Mouse (Mus musculus) CD4-positive, CD25-positive, alpha-beta regulatory T cell, adult 9 weeks (primary cell): ENCODE results near the gene Acsm5. TPM values are rescaled to one million over a fixed set of nuclear protein-coding genes. Genes with fewer than 3 reads are reported as not detected.

Source experiments
- polyA plus RNA-seq: library from polyadenylated mRNA; unstranded; fragments of 100-300 nt; shearing (Covaris generic); gene quantifications from one replicate; pipeline ENCODE4 v1.2.1, GENCODE M21; 2017

Acsm5 gene
- not detected for polyA plus RNA-seq

DNA sequence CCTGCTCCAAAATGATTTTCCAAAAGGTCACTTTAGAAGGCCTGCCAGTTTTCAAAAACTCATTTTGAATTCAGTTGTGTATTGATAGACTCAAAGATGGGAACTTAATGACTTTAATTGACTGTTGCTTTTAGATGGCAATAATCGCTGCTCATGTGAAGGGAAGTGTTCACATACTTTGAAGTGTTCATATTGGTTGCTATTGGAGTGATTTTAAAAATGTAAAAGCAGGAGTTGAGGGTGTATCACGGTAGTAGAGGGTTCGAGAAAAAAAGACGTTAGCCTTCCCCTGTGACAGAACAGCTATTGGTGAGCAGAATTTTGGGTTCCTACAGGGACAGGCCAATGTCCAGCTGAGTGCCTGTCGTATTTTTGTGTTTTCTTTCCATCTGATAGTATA is at the start of gene Acsm5:
Gene Acsm5, plus strand, starts transcription at position 301 of the 400 bp plus-strand sequence.

GRCm38 (mm10) chr7:119479256-119479655 is 40.0 kb upstream of the Acsm5 start, which contains the start of gene Umod:
TSS of gene Umod (minus strand) at chr7:119479282.

GRCm38 (mm10) chr7:119523389-119523788 is 4.1 kb downstream of the Acsm5 start, which contains the start of gene Pdilt:
TSS of gene Pdilt (minus strand) at chr7:119523489.

GRCm38 (mm10) chr7:119554040-119554439 is 34.8 kb downstream of the Acsm5 start, which contains the start of gene Acsm2:
TSS of gene Acsm2 (plus strand) at chr7:119554340.

Other genes starting within 250 kb of the Acsm5 start
- not detected for gene Gp2, start 60.2 kb upstream of the Acsm5 start, polyA plus RNA-seq
- not detected for gene Umod, start 40.2 kb upstream of the Acsm5 start, polyA plus RNA-seq
- not detected for gene Pdilt, start 4.0 kb downstream of the Acsm5 start, polyA plus RNA-seq
- not detected for gene Acsm2, start 34.9 kb downstream of the Acsm5 start, polyA plus RNA-seq
- not detected for gene Acsm1, start 87.6 kb downstream of the Acsm5 start, polyA plus RNA-seq
- gene Acsm4, start 170.6 kb downstream of the Acsm5 start, polyA plus RNA-seq: not detected
- 83.9 TPM for gene Thumpd1, start 201.3 kb downstream of the Acsm5 start, polyA plus RNA-seq
- not detected for gene Acsm3, start 241.5 kb downstream of the Acsm5 start, polyA plus RNA-seq